Mouse (Mus musculus) erythroblast, embryonic 14.5 days (primary cell): Measurements from ENCODE around the gene Akap6. TPM values are rescaled to one million over a fixed set of nuclear protein-coding genes. Genes with fewer than 3 reads are reported as not detected.

ENCODE experiments used
- H3K27me3 ChIP-seq: 2 replicates; pipeline ENCODE4 v1.6.1; 2012; ENCODE audit warnings: inconsistent platforms; ENCODE audit not compliant: control insufficient read depth
- H3K36me3 ChIP-seq: 2 replicates; pipeline ENCODE4 v1.6.1; 2012; ENCODE audit warnings: mild to moderate bottlenecking, inconsistent platforms; ENCODE audit not compliant: control insufficient read depth
- H3K4me1 ChIP-seq: 2 replicates; pipeline ENCODE4 v1.6.1; 2012; ENCODE audit warnings: inconsistent platforms; ENCODE audit not compliant: control insufficient read depth
- H3K4me3 ChIP-seq: replicated peaks from 2 replicates; pipeline ENCODE3; 2012; ENCODE audit warnings: moderate library complexity, mild to moderate bottlenecking, inconsistent platforms
- H3K9me3 ChIP-seq: 2 replicates; pipeline ENCODE4 v1.6.1; 2012; ENCODE audit warnings: low read length, inconsistent platforms, mixed read lengths; ENCODE audit not compliant: control insufficient read depth
- GATA1 ChIP-seq: IDR thresholded peaks from 2 replicates; pipeline ENCODE4 v1.6.1; 2012; ENCODE audit warnings: low read length, inconsistent platforms, mixed read lengths
- TAL1 ChIP-seq: IDR thresholded peaks from 3 replicates; pipeline ENCODE4 v1.6.1; 2012; ENCODE audit warnings: low read length, inconsistent platforms, mixed read lengths
- polyA plus RNA-seq: library from polyadenylated mRNA; stranded (reverse); fragments of >175 nt; gene quantifications from 2 replicates; pipeline ENCODE4 v1.2.3, GENCODE M21; 2012

Akap6 gene
- polyA plus RNA-seq, 1 experiment, result not detected

DNA sequence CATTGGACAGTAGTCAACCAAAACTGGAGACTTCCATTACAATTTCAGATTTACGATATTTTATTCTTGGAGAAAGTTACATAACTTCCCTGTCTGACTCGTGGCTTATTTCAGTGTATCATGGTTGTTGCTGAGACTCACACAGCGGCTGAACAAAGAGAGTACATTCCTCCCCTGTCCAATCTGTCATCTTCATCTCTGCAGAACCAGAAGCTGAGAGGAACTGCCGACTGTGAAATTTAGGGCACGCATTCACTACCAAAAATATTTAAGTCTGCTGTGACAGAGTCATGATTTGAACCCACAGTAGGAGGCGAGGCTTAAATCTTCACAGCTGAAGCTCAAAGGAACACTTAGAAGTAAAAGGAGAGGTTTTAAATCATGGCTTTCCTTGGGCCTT is 134.0 kb downstream of the Akap6 start:
- Histone ChIP-seq H3K27me3 (no peaks in the 10 kb centered on the region), H3K36me3 (no peaks in the 10 kb centered on the region), H3K9me3 (no peaks in the 10 kb centered on the region), H3K4me1 (no peaks in the 10 kb centered on the region), H3K4me3 (no peak overlapping the region)
- TF ChIP-seq GATA1 (no peak), TAL1 (no peak)

DNA sequence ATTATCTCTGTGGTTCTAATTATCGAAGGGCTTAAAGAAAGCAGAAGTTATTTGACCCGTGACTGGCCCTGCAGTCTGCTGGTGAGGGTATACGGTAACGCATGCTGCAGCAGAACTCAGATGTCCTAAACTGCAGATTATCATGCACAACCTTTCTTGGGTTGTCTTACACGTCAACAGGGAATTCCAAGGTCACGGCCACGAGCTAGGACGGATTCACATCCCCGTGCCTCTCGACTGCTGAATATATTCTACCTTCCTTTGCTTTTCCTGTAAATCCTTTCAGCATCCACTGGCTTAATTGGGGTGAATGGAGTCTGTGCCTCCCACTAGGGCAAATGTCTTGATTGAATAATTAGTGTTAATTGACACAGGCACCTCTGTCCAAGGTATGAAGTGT is 134.9 kb downstream of the Akap6 start:
- no peaks in the 10 kb centered on the region for H3K36me3 ChIP-seq
- no peak for TF ChIP-seq TAL1
- TF ChIP-seq GATA1, result no peak
- H3K4me1 ChIP-seq, result no peaks in the 10 kb centered on the region
- no peak overlapping the region for H3K4me3 ChIP-seq
- H3K27me3 ChIP-seq, result no peaks in the 10 kb centered on the region
- H3K9me3 ChIP-seq, result no peaks in the 10 kb centered on the region

DNA sequence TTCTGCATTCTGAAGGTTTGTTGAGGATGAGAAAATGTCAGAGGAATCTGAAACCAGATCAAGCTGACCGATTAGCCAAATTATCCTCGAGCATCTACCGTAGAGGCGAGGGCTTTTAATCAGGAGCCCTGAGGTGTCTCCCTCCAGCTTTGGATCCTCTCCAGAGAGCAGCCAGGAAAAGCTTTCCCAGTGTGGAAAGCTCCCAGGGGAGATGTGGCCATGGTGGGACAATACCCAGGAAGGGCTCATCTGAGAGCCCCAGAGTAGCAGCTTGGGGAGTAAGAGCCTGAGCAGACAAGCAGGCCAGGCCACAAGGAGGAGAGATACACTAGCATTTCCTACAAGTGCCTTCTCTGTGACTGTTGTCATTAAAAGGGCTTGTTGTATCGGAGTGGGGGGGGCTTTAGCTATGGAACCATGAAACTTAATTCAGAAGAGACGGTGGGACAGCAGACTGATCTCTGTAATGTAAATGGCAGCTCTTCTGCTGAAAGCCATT is 135.6 kb downstream of the Akap6 start:
- no peaks in the 10 kb centered on the region for H3K4me1 ChIP-seq
- no peak for TF ChIP-seq TAL1
- TF ChIP-seq GATA1, result no peak
- no peaks in the 10 kb centered on the region for H3K27me3 ChIP-seq
- no peak overlapping the region for H3K4me3 ChIP-seq
- H3K9me3 ChIP-seq, result no peaks in the 10 kb centered on the region
- no peaks in the 10 kb centered on the region for H3K36me3 ChIP-seq

DNA sequence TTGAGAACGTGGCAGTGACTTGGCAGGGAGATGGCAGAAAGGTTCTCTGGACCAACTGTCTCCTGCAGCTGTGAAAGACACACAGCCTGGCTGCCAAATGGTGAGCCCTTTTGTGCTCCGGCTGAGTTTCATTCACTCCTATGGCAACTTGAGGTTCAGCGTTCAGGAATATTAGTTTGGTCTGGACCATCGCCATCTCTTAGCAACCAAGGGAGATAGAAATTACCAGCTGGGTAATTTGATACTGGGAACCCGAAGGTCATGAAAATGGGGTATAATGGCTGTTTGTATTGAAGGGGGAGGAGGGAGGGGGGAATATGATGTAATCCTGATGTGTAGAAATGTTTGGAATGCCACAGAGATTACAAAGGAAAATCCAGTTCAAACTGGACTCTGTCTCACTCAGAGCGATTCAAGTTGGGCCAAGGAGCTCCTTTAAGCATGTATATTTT is 136.1 kb downstream of the Akap6 start:
- no peaks in the 10 kb centered on the region for H3K9me3 ChIP-seq
- H3K4me1 ChIP-seq, result no peaks in the 10 kb centered on the region
- no peaks in the 10 kb centered on the region for H3K36me3 ChIP-seq
- H3K27me3 ChIP-seq, result no peaks in the 10 kb centered on the region
- TF ChIP-seq TAL1, result no peak
- TF ChIP-seq GATA1, result no peak
- H3K4me3 ChIP-seq, result no peak overlapping the region

DNA sequence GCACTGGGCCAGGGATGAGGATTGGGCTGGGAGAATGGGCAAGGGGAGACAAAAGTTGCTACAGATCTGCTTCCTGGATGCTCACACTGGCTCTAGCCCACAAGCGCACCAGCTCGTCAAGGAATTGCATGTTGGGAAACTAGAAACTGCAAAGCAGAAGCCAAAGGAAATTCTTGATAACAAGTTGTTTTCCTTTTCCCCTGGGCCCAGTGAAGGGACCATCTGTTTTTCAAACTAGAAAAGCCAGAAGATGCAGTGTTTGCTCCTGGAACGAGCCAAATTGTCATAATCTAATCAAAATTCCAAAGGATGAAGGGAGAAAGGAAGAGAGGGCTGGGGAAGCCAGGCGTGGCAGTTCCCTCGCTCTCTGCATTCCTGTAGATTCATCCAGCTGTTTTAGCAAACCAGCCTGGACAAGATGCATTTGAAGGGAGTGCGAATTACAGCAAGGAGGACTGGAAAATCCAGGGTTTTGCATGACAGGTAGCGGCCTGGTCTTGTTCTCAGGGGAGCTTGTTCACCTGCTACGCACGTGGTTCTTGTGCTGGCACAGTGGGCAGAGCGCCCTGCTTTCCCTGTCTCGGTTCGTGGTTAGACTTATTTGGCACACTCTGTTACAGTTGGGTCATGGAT is 136.8 kb downstream of the Akap6 start:
- no peaks in the 10 kb centered on the region for H3K27me3 ChIP-seq
- no peaks in the 10 kb centered on the region for H3K9me3 ChIP-seq
- TF ChIP-seq GATA1 (no peak), TAL1 (no peak)

DNA sequence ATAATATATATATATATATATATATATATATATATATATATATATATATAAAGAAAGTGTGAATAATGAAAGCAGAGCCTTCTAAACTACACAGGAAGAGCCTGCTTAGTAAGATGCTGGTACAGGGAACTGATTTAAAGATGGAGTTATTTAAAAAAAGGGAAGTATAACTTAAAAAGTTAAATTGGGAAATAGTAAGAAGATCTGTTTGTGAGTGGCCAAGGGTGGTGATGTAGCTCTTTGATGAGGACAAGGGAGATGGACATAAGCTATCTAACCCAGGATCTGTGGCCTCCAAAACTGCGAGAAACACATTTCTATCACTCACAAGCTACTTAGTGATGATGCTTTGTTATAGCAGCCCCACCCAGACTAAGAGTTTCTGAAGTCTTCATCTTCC is 146.8 kb downstream of the Akap6 start:
- no peaks in the 10 kb centered on the region for H3K4me1 ChIP-seq
- H3K4me3 ChIP-seq, result no peak overlapping the region
- no peaks in the 10 kb centered on the region for H3K9me3 ChIP-seq
- no peaks in the 10 kb centered on the region for H3K36me3 ChIP-seq
- no peak for TF ChIP-seq GATA1
- H3K27me3 ChIP-seq, result no peaks in the 10 kb centered on the region

More for the DNA sequence above, 136.8 kb downstream of the Akap6 start:
- Histone ChIP-seq H3K4me1 (no peaks in the 10 kb centered on the region), H3K4me3 (no peak overlapping the region), H3K36me3 (no peaks in the 10 kb centered on the region)

DNA sequence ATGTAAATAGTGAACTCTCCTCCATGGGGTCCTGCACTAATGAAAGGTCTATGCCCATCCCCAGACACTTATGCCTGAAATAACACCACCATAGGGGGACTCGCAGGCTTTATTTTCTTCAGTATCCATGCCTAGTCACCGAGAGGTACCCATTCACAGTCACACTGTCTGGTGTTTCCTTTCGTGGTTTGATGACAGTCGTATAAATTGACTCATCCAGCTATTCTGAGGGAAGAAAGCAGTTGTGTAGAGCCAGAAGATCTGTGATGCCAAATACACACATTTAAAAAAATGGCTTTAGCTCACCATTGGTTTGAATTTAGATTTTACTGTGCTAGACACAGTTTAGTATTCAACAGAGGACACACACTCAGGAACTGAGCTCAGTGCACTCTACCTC is 147.8 kb downstream of the Akap6 start:
- no peaks in the 10 kb centered on the region for H3K36me3 ChIP-seq
- no peak overlapping the region for H3K4me3 ChIP-seq
- no peak for TF ChIP-seq TAL1
- no peak for TF ChIP-seq GATA1
- H3K9me3 ChIP-seq, result no peaks in the 10 kb centered on the region
- no peaks in the 10 kb centered on the region for H3K27me3 ChIP-seq
- H3K4me1 ChIP-seq, result no peaks in the 10 kb centered on the region

DNA sequence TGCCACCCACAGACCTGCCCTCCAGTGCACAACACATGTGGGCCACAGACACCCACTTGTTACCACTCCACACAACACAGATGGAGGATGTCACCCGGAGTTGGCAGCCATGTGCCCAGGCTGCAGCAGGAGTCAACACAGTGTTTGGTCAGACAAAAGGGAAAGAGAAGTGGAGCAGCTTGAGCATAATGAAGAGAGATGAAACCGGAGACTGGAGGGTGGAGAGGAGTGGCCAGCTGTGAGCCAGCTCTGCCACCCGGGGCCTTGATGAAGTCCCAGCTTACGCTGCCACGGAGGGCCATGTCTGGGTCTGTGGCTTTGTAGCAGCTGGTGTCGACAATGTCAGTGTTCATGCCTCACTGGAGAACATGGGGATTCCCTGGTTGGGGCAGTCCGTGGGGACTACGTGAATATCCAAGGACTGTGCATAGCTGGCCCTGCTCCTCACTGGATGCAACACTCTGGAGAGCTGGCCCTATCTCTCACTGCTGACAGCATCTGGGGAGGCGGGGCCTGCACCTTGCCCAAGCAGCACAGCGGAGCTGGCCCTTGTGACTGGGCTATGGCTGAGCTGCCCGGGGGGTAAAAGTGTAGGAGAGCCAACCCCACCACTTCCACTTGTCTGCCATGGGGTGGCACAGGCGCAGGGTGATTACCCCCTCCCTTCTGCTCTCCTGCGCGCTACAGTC is 148.8 kb downstream of the Akap6 start:
- Histone ChIP-seq H3K36me3 (no peaks in the 10 kb centered on the region), H3K4me3 (no peak overlapping the region), H3K4me1 (no peaks in the 10 kb centered on the region), H3K27me3 (no peaks in the 10 kb centered on the region), H3K9me3 (no peaks in the 10 kb centered on the region)
- no peak for TF ChIP-seq TAL1
- TF ChIP-seq GATA1, result no peak

DNA sequence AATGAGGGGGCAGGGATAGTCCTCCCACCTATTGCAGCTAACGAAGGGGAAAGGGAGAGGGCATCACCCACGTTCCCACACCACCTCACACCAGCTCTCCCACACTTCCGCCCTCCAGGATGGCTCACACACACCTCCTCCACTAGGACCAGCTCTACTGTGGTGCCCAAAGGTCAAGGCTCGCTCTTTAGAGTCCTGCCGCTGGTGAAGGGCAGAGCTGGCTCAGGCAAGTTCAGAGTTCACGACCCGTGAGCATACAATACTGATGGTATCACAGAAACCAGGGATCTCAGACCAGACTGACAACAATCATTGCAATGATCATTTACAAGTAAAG is 149.3 kb downstream of the Akap6 start:
- TF ChIP-seq GATA1 (no peak), TAL1 (no peak)
- Histone ChIP-seq H3K27me3 (no peaks in the 10 kb centered on the region), H3K4me3 (no peak overlapping the region), H3K36me3 (no peaks in the 10 kb centered on the region), H3K9me3 (no peaks in the 10 kb centered on the region), H3K4me1 (no peaks in the 10 kb centered on the region)

DNA sequence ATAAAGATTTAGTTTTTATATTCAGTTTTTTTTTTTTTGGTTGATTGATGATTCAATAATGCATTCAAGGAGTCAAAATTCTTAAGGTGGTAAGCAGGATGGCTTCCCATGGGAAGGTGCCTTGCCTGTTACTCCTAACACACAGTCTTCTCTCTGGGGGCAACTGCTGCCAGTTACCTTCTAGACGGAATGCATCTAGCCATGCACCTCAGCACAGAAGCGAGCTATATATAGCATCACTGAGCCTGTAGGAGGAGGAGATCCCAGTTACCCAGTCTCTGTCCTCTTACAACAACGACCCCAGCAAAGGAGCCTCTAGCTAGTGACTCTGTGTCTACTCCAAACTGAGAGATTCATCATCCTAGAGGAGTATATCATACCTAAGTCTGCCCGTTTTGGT is 150.1 kb downstream of the Akap6 start:
- H3K4me1 ChIP-seq, result no peaks in the 10 kb centered on the region
- no peaks in the 10 kb centered on the region for H3K9me3 ChIP-seq

More for the DNA sequence above, 150.1 kb downstream of the Akap6 start:
- TF ChIP-seq TAL1 (no peak), GATA1 (no peak)
- Histone ChIP-seq H3K27me3 (no peaks in the 10 kb centered on the region), H3K4me3 (no peak overlapping the region), H3K36me3 (no peaks in the 10 kb centered on the region)
